Mouse (Mus musculus) testis, adult 2 months (tissue): ENCODE results near the gene Irf2bp2. TPM values are rescaled to one million over a fixed set of nuclear protein-coding genes. Genes with fewer than 3 reads are reported as not detected.
"Not testable (repeated sequence)": the region's sequence is repeated elsewhere in the genome, so short reads cannot be mapped to it uniquely, and the experiment has no call there.

Experiments used
- H3K27ac ChIP-seq: fragments of 200-500 bp; 2 replicates; pipeline ENCODE4 v1.5.1; 2012; ENCODE audit warnings: low read depth, low read length; ENCODE audit not compliant: control insufficient read depth, insufficient read depth
- H3K27me3 ChIP-seq: fragments of 200-500 bp; 2 replicates; pipeline ENCODE4 v1.6.1; 2012; ENCODE audit warnings: mild to moderate bottlenecking, low read length, moderate library complexity; ENCODE audit not compliant: control insufficient read depth, insufficient read depth
- H3K36me3 ChIP-seq: fragments of 200-500 bp; 2 replicates; pipeline ENCODE4 v1.6.1; 2012; ENCODE audit warnings: mild to moderate bottlenecking, low read length; ENCODE audit not compliant: control insufficient read depth, insufficient read depth
- H3K4me1 ChIP-seq: fragments of 200-500 bp; 2 replicates; pipeline ENCODE4 v1.6.1; 2012; ENCODE audit warnings: low read length; ENCODE audit not compliant: control insufficient read depth, insufficient read depth
- H3K4me3 ChIP-seq: fragments of 200-500 bp; 2 replicates; pipeline ENCODE4 v1.5.1; 2012; ENCODE audit warnings: low read depth, mild to moderate bottlenecking, low read length, moderate library complexity, mixed read lengths; ENCODE audit not compliant: control insufficient read depth
- CTCF ChIP-seq: fragments of 200-500 bp; IDR thresholded peaks from 2 replicates; pipeline ENCODE4 v1.5.1; 2012; ENCODE audit warnings: low read depth, mild to moderate bottlenecking, inconsistent platforms, low read length, moderate library complexity; ENCODE audit not compliant: control insufficient read depth, insufficient read depth, insufficient replicate concordance
- POLR2A ChIP-seq: fragments of 200-500 bp; IDR thresholded peaks from 2 replicates; pipeline ENCODE4 v1.6.1; 2012; ENCODE audit warnings: low read depth, mild to moderate bottlenecking, inconsistent platforms, low read length, moderate library complexity; ENCODE audit not compliant: control insufficient read depth
- polyA plus RNA-seq: library from polyadenylated mRNA; depleted of rRNA; stranded (reverse); fragments of >200 nt; gene quantifications from 2 replicates; pipeline ENCODE4 v1.2.3, GENCODE M21; 2012

The Irf2bp2 gene
- polyA plus RNA-seq, 1 experiment, result 3.3 TPM

- H3K36me3 ChIP-seq, result no peaks in the 10 kb centered on the region
- no peaks in the 10 kb centered on the region for H3K27me3 ChIP-seq
- no peaks in the 10 kb centered on the region for H3K4me1 ChIP-seq
- TF ChIP-seq CTCF (no peak), POLR2A (no peak)
- H3K27ac ChIP-seq, result no peak overlapping the region
- no peak overlapping the region for H3K4me3 ChIP-seq
These were observed 19.4 kb upstream of the Irf2bp2 start for GRCm38 (mm10) chr8:126613143-126613542.

DNA sequence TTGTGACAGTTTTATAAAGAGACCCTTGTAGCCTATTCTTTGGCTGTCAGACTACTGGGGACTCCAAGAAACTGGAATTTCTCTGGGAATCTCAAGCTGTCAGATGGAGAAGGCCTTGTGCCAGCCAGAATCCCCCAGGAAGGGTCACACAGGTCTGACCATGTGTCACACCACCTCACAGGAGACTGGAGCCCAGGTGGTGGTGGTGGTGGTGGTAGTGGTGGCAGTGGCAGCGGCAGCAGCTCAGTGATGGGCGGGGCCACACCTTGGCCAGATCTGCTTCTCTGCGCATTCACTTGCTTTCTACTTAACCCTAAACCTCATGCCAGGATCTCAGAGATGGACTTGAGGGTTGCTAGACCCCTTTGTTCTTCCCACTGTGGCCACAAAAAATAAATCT is 19.0 kb upstream of the Irf2bp2 start:
- Histone ChIP-seq H3K27ac (no peak overlapping the region), H3K27me3 (no peaks in the 10 kb centered on the region), H3K4me1 (no peaks in the 10 kb centered on the region), H3K4me3 (no peak overlapping the region), H3K36me3 (no peaks in the 10 kb centered on the region)
- no peak for TF ChIP-seq POLR2A
- no peak for TF ChIP-seq CTCF

GRCm38 (mm10) chr8:126610713-126611112 is 16.9 kb upstream of the Irf2bp2 start:
- H3K4me1 ChIP-seq, result no peaks in the 10 kb centered on the region
- no peak overlapping the region for H3K4me3 ChIP-seq
- TF ChIP-seq CTCF (no peak), POLR2A (no peak)
- H3K36me3 ChIP-seq, result no peaks in the 10 kb centered on the region
- no peak overlapping the region for H3K27ac ChIP-seq
- no peaks in the 10 kb centered on the region for H3K27me3 ChIP-seq

DNA sequence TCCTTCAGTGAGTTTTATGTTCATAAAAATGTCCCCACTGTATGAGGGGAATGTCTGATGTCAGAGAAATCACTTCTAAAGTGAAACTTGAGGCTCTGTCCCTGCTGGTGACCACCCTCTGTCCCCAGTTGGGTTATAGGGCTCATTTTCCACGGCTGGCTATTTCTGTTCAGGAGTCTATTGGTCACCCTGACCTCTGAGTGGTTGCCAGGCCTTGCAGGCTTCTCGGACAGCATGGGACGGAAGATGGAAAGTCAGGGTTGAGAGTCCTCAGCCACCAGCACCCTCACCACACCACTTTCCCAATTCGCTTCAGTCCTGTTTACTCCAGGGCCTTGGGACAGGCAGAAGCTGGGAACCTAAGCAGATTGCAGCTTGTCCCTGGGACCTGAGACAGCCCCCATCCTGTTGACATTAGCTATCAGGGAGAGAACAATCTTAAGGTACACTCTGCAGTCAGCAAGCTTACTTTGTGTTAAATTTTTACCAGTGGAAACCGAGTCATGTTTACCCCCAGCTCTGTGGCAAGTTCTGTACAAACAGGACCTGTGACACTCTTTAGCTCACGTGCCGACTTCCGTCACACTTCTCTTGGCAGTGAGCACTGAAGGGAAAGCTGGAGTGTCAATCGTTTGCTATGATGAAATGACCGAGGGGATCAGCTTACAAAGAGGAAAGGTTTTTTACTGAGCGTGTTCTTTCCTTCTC is 15.9 kb upstream of the Irf2bp2 start:
- Histone ChIP-seq H3K4me3 (no peak overlapping the region), H3K4me1 (no peaks in the 10 kb centered on the region), H3K27me3 (no peaks in the 10 kb centered on the region), H3K27ac (no peak overlapping the region), H3K36me3 (no peaks in the 10 kb centered on the region)
- TF ChIP-seq CTCF, result no peak
- no peak for TF ChIP-seq POLR2A

- no peaks in the 10 kb centered on the region for H3K27me3 ChIP-seq
- peak overlapping the region; percentile 29 for H3K27ac ChIP-seq
- H3K4me3 ChIP-seq, result no peak overlapping the region
- H3K4me1 ChIP-seq, result no peaks in the 10 kb centered on the region
- H3K36me3 ChIP-seq, result no peaks in the 10 kb centered on the region
- TF ChIP-seq POLR2A, result no peak
- TF ChIP-seq CTCF, result no peak
These were observed 9.6 kb upstream of the Irf2bp2 start for GRCm38 (mm10) chr8:126603241-126603947.

DNA sequence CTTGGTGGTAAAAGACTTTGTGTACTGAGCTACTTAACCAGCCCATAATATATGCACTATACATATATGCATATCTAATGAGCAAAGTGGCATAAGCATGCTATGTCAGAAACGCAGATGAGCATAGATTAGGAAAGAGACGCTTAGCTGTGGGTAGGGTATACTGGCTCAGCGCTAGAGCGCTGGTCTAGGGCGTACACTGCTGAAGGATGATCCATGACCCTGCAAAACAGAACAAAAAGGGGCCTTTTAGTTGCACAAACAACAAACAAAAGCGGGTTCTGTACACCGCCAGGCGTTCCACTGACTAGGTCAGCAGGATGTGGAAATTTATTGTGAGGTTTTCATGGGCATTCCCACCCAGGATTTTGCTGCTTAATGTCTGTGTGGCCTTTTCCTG is 8.9 kb upstream of the Irf2bp2 start:
- Histone ChIP-seq H3K27me3 (no peaks in the 10 kb centered on the region), H3K36me3 (no peaks in the 10 kb centered on the region), H3K4me3 (no peak overlapping the region), H3K27ac (no peak overlapping the region; the same call in 1 of the 2 replicates), H3K4me1 (no peaks in the 10 kb centered on the region)
- TF ChIP-seq CTCF (no peak), POLR2A (no peak)

DNA sequence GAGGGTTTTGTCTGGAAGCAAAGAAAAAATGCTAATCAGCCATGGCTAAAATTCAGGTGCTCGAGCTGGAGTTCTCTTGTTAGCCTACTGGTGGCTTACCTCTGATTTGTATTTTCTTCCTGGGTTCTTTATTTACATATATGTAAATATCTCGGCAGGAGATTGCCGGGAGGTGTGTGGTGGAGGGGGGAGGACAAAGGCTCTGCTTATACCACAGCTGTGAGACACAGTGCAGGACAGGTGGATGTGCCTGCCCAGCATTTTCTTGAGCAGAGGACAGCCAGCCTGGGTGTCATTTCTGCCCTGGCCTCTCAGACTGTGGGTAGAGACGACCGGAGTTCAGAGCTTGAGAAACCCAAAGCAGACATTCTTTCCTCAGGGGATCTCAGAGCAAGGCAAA is 7.5 kb upstream of the Irf2bp2 start:
- TF ChIP-seq CTCF (no peak), POLR2A (no peak)
- Histone ChIP-seq H3K36me3 (no peaks in the 10 kb centered on the region), H3K27ac (no peak overlapping the region), H3K4me1 (peaks cover under 1% of the 10 kb centered on the region; the same call in 1 of the 2 replicates), H3K27me3 (no peaks in the 10 kb centered on the region), H3K4me3 (no peak overlapping the region)

GRCm38 (mm10) chr8:126600816-126601243 is 7.0 kb upstream of the Irf2bp2 start:
- Histone ChIP-seq H3K36me3 (no peaks in the 10 kb centered on the region), H3K27ac (no peak overlapping the region), H3K4me1 (peaks cover 3% of the 10 kb centered on the region; the same call in 1 of the 2 replicates), H3K4me3 (no peak overlapping the region), H3K27me3 (no peaks in the 10 kb centered on the region)
- no peak for TF ChIP-seq CTCF
- no peak for TF ChIP-seq POLR2A

DNA sequence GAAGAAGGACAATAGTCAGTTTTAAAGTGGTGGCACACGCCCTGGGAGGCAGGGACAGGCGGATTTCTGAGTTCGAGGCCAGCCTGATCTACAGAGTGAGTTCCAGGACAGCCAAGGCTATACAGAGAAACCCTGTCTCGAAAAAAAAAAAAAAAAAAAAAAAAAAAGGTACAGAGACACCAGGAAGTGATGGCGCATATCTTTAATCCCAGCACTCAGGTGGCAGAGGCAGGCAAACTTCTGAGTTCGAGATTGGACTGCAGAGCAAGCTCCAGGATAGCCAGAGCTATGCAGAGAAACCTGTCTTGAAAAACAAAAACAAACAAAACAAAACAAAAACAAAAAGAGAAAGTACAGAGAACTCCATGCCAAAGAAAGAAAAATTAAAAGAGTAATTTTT is 6.6 kb upstream of the Irf2bp2 start:
- not testable (repeated sequence) for H3K4me1 ChIP-seq, H3K27me3 ChIP-seq, H3K36me3 ChIP-seq, H3K27ac ChIP-seq, H3K4me3 ChIP-seq
